Mouse (Mus musculus) gastrocnemius, adult 8-10 months (tissue): Measurements from ENCODE around the gene Gm21958. TPM values are rescaled to one million over a fixed set of nuclear protein-coding genes. Genes with fewer than 3 reads are reported as not detected.

Experiments
- total RNA-seq, 4 experiments: library from RNA; stranded (reverse); gene quantifications; 2 replicates each; pipeline ENCODE4 v1.2.4; 2022

Gm21958 gene
- total RNA-seq, 4 experiments from 2014 or later = not detected

Other genes with a start within 250 kb of the Gm21958 start
- 10 to 100 TPM in 2 of 4 experiments, 1 to 10 TPM in 2; 9.0 to 13.8 (median 10.8) TPM for gene Supt20, start 21.5 kb downstream of the Gm21958 start, total RNA-seq
- 10 to 100 TPM in 2 of 4 experiments, 1 to 10 TPM in 2; 7.7 to 16.0 (median 10.2) TPM for gene Exosc8, start 21.0 kb upstream of the Gm21958 start, total RNA-seq
- 1 to 10 TPM; 6.3 to 7.9 (median 7.3) TPM for gene Alg5, start 21.2 kb upstream of the Gm21958 start, total RNA-seq
- gene Smad9, start 41.2 kb upstream of the Gm21958 start, total RNA-seq = under 1 TPM; 0.05 to 0.29 (median 0.11) TPM
- gene Rfxap, start 93.4 kb upstream of the Gm21958 start, total RNA-seq = 10 to 100 TPM; 23.9 to 34.6 (median 29.8) TPM
- gene Sertm1, start 201.5 kb upstream of the Gm21958 start, total RNA-seq = not detected